Mouse (Mus musculus): ENCODE results near the gene Ltbp3. TPM values are rescaled to one million over a fixed set of nuclear protein-coding genes. Genes with fewer than 3 reads are reported as not detected.
A peak's percentile ranks its signal among the peaks of the same experiment; 100 is the strongest.

Ltbp3 gene
- polyA plus RNA-seq, 1 experiment = 236 TPM

DNA sequence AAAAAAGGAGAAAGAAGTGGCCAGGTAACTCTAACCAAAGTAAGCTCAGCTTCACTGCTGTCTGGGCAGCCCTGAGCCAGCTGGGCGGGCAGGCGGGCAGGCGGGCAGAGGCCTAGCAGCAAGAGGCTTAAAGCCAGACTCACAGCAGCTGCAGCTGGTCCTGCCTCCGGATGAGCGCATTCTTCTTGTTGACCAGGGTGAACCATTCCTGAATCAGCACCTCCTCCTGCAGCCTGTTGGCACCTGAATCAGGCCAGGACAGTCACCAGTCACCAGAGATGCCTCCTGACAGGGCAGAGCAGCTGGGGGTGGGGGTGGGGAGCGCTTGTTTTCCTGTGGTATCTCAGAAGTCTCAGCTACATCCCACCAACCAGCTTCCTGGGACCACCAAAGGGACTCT lies 30.6 kb upstream of the Ltbp3 start:
- WGBS = 94% methylated on average over 6 of the region's 6 CpGs
- H3K4me3 ChIP-seq (replicated peaks; ENCODE audit: extremely low read depth, low read depth, low read length) = no peak overlapping the region
- TF ChIP-seq POLR2A (IDR thresholded peaks at IDR 0.05; ENCODE audit: borderline replicate concordance, extremely low read depth, low read depth, low read length) (no peak), CTCF (IDR thresholded peaks at IDR 0.05; ENCODE audit: insufficient read depth, low read length) (no peak)
- peaks cover 10% of the 10 kb centered on the region for H3K4me1 ChIP-seq (ENCODE audit: control insufficient read depth, insufficient read depth, low read length)
- no peak for DNase-seq

DNA sequence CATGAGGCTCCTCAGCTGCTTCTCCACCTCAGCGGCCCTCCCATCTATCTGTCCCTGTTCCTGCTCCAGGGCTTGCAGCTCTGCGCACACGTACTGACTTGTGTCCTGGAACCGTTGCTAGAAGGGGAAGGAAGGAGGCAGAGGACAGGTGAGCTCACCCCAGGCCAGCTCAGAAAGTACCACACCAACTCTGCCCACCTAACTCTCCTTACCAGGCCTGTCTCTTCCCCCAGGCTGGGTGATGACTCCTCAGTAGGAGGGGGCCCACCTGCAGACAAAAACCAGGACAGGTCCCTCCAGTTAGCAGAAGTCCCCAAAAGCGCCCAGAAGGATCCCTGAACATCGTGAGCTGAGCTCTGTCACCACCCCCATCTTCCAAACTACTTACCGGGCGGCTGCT lies 30.1 kb upstream of the Ltbp3 start:
- no peak for DNase-seq
- Histone ChIP-seq H3K4me3 (replicated peaks; ENCODE audit: extremely low read depth, low read depth, low read length) (no peak overlapping the region), H3K4me1 (ENCODE audit: control insufficient read depth, insufficient read depth, low read length) (peaks cover 10% of the 10 kb centered on the region)
- no peak for TF ChIP-seq CTCF (IDR thresholded peaks at IDR 0.05; ENCODE audit: insufficient read depth, low read length)
- 85% methylated on average over 8 of the region's 8 CpGs for WGBS

DNA sequence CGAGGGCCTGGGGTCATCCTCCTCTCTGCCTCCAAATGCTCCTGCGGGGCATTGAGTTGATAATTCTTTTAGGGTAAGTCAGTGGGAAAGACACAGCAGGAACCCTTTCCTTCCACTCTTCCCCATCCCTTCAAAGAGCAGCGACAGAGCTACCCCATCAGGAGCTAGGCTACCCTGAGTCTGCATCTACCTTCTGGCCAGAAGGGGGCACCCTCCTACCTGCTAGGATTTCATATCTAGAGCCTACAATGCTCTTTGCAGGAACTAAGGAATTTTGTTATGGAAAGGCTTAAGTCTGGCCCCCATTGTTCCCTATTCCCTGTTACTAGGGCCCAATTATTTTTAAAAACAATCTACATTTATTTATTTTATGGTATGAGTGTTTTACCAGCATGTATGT lies 29.5 kb upstream of the Ltbp3 start:
- no peak overlapping the region for H3K4me3 ChIP-seq (replicated peaks; ENCODE audit: extremely low read depth, low read depth, low read length)
- TF ChIP-seq POLR2A (IDR thresholded peaks at IDR 0.05; ENCODE audit: borderline replicate concordance, extremely low read depth, low read depth, low read length) = no peak
- peak; percentile 80 for TF ChIP-seq CTCF (IDR thresholded peaks at IDR 0.05; ENCODE audit: insufficient read depth, low read length)
- WGBS = 26% methylated on average over 3 of the region's 3 CpGs
- peak; percentile 68 for DNase-seq
- H3K4me1 ChIP-seq (ENCODE audit: control insufficient read depth, insufficient read depth, low read length) = peaks cover 10% of the 10 kb centered on the region

DNA sequence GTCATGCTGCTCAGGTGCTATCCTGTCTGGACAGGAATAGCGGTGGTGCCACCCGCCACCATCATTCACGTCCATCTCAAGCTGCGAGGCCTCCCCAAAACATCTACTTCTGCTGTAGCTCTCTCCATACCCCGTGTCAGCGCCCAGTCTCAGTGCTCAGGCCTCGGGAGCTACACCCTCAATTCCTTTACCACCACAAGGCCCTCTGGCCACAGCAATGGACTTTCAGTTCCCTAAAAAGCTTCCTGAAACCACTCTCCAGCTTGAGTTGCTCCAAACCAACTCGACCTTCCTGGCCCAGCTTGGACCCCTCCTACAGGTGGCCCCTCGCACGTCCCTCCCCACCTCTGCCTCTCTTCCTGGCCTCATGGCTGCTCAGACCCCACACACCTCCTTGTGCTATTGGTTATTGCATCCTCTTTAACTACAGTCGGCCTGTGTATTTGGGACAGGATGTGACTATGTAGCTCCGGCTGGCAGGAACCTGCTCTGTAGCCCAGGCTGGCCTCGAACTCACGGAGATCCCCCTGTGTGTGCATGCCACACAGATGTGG lies 28.7 kb upstream of the Ltbp3 start:
- no peak for DNase-seq
- WGBS = 76% methylated on average over 14 of the region's 14 CpGs
- Histone ChIP-seq H3K4me1 (ENCODE audit: control insufficient read depth, insufficient read depth, low read length) (peaks cover 10% of the 10 kb centered on the region), H3K4me3 (replicated peaks; ENCODE audit: extremely low read depth, low read depth, low read length) (no peak overlapping the region)
- no peak for TF ChIP-seq CTCF (IDR thresholded peaks at IDR 0.05; ENCODE audit: insufficient read depth, low read length)
- TF ChIP-seq POLR2A (IDR thresholded peaks at IDR 0.05; ENCODE audit: borderline replicate concordance, extremely low read depth, low read depth, low read length) = no peak

DNA sequence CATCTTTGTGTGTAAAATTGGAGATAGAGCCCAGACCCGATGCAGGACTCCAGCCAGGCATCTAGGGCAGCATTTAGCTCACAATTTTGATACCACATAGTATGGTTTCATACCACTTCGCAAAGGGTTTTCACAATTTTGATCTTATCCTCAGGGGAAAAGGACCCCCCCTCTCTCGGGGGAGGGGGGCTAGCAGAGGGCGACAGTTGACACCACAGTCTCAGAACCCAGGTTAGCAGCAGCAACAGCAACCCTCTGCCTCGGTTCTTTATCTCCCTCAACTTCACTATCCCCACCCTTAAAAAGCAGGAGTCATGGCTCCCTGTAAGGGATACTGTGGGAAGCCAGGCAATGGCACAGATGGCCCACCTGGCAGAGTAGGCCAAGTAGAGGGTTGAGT lies 27.4 kb upstream of the Ltbp3 start:
- Histone ChIP-seq H3K4me3 (replicated peaks; ENCODE audit: extremely low read depth, low read depth, low read length) (no peak overlapping the region), H3K4me1 (ENCODE audit: control insufficient read depth, insufficient read depth, low read length) (peaks cover 10% of the 10 kb centered on the region)
- DNase-seq = no peak
- WGBS = 71% methylated on average over 5 of the region's 5 CpGs
- TF ChIP-seq POLR2A (IDR thresholded peaks at IDR 0.05; ENCODE audit: borderline replicate concordance, extremely low read depth, low read depth, low read length) (no peak), CTCF (IDR thresholded peaks at IDR 0.05; ENCODE audit: insufficient read depth, low read length) (no peak)

DNA sequence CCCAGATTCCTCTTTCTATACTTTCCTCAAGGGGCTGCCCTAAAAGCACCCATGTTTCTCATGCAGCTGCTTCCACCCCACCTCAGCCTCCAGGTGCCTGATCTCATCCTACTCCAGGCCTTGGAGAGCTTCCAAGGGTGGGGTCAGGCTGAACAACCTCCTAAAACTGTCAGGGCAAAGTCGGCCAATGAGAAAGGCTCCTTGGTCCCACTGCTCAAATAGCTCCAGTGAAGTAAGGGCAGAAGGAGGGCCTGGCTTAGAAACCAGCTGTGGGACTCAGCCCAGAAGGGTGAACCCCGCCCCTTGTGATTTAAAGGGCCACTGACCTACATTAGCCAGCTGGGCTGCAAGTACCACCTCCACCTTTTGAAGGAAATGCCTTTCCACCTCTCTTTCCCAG lies 27.0 kb upstream of the Ltbp3 start:
- TF ChIP-seq POLR2A (IDR thresholded peaks at IDR 0.05; ENCODE audit: borderline replicate concordance, extremely low read depth, low read depth, low read length) = no peak
- TF ChIP-seq CTCF (IDR thresholded peaks at IDR 0.05; ENCODE audit: insufficient read depth, low read length) = no peak
- H3K4me1 ChIP-seq (ENCODE audit: control insufficient read depth, insufficient read depth, low read length) = peaks cover 10% of the 10 kb centered on the region
- H3K4me3 ChIP-seq (replicated peaks; ENCODE audit: extremely low read depth, low read depth, low read length) = no peak overlapping the region
- WGBS = 3% methylated on average over 2 of the region's 2 CpGs
- DNase-seq = peak; percentile 77

DNA sequence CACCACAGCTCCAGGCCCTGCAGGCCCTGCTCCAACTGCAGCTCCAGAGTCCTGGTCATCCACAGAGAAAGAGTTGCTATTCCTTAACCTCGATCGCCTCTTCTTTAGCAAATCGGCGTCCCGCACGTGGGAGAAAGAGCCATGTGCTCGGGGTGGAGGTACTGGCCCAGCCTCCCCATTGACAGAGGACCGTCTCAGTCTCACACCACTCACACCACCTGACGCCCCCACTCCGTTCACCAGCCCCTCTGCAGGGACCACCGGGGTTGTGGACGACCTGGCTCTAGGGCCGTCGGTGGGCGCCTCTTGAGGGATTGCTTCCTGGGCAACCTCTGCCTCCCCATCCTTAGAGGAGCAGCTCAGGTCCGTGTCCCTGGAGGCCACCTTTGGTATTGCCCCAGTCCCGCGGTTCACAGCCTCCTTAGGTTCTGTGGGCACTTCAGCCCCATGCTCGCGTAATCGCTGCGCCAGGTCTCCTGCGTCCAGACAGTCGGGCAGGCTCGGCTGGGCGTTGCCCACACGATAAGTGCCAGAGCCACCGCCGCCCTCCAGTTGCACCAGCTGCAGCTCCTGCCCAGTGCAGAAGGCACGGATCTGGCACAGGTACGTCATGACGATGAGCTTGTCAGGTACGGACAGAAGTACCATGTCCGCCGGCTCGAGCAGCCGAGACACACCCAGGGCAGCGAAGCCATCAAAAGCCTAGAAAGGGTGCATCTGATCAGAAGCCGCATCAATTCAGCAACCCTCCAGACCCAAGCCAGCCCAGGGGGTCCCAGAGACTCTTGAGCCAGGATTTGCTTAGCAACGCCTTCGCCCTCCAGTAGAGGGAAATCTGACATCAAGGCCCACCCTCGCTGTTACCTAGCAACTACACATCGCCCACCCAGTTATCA lies 24.7 kb upstream of the Ltbp3 start:
- 51% methylated on average over 43 of the region's 43 CpGs for WGBS
- H3K4me1 ChIP-seq (ENCODE audit: control insufficient read depth, insufficient read depth, low read length) = peaks cover 10% of the 10 kb centered on the region

DNA sequence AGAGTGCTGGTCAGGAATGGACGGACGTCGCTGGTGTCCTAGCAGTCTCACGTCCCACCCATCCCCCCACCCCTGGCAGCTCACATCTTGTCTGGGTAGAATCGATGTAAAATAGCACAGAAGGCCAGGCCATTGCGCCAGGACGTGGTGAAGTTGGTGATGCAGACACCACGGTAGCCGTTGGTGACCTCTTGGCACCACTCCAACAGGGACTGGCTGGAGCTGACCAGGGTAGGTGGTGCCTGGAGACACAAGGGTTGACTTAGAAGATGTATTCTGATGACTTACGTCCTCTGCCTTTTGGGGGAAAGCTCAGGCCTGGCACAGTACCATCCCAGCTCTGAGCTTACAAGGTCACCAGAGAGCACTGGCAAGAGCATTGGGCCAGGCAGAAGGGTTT lies 23.7 kb upstream of the Ltbp3 start:
- WGBS = 49% methylated on average over 10 of the region's 10 CpGs
- TF ChIP-seq CTCF (IDR thresholded peaks at IDR 0.05; ENCODE audit: insufficient read depth, low read length) (no peak), POLR2A (IDR thresholded peaks at IDR 0.05; ENCODE audit: borderline replicate concordance, extremely low read depth, low read depth, low read length) (0 out of 2 replicates have a peak, but pooled peaks have one; percentile 6)
- no peak for DNase-seq
- Histone ChIP-seq H3K4me1 (ENCODE audit: control insufficient read depth, insufficient read depth, low read length) (peaks cover 8% of the 10 kb centered on the region), H3K4me3 (replicated peaks; ENCODE audit: extremely low read depth, low read depth, low read length) (no peak overlapping the region)

More for the DNA sequence above, 24.7 kb upstream of the Ltbp3 start:
- H3K4me3 ChIP-seq (replicated peaks; ENCODE audit: extremely low read depth, low read depth, low read length) = no peak overlapping the region
- TF ChIP-seq CTCF (IDR thresholded peaks at IDR 0.05; ENCODE audit: insufficient read depth, low read length) (peak; percentile 26; the same call in 1 of the 2 replicates), POLR2A (IDR thresholded peaks at IDR 0.05; ENCODE audit: borderline replicate concordance, extremely low read depth, low read depth, low read length) (no peak)
- peak; percentile 56 for DNase-seq

DNA sequence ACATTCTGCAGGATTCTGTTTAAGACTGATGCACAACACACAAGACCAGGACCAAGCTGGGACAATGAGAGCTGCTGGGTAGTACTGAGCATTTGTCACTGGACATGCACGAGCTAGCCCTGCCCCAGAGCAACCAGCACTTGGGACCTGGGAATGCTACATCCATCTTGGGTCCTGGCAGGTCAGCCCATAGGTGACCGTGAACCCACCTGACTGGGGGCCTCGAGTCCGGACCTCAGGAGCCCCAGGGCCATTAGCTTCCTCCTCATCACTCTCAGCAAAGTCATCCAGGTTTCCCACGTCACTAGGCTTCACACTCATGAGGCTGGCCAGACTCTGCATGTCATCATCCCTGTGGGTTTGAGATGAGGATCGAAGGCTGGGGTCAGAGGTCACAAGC lies 19.5 kb upstream of the Ltbp3 start:
- DNase-seq = no peak
- 89% methylated on average over 6 of the region's 6 CpGs for WGBS
- TF ChIP-seq POLR2A (IDR thresholded peaks at IDR 0.05; ENCODE audit: borderline replicate concordance, extremely low read depth, low read depth, low read length) (no peak), CTCF (IDR thresholded peaks at IDR 0.05; ENCODE audit: insufficient read depth, low read length) (no peak)
- peaks cover 15% of the 10 kb centered on the region for H3K4me1 ChIP-seq (ENCODE audit: control insufficient read depth, insufficient read depth, low read length)
- no peak overlapping the region for H3K4me3 ChIP-seq (replicated peaks; ENCODE audit: extremely low read depth, low read depth, low read length)
